Mouse (Mus musculus) gastrocnemius, adult 8-10 months (tissue): ENCODE measurements around the gene Pdzd2. TPM values are rescaled to one million over a fixed set of nuclear protein-coding genes. Genes with fewer than 3 reads are reported as not detected.

Experiments
- DNase-seq, 2 experiments: peaks; one replicate each; pipeline ENCODE4 v3.0.0; 2022; ENCODE audit warnings: low spot score in 2 of 2
- total RNA-seq, 4 experiments: library from RNA; stranded (reverse); gene quantifications; 2 replicates each; pipeline ENCODE4 v1.2.4; 2022

Gene Pdzd2
- total RNA-seq, 4 experiments from 2014 or later: 12.9 to 17.2 (median 16.0) TPM

GRCm38 (mm10) chr15:12625524-12625923 is 114.2 kb downstream of the Pdzd2 start:
- DNase-seq: no peak

- DNase-seq: no peak
These were observed 116.2 kb downstream of the Pdzd2 start for GRCm38 (mm10) chr15:12623521-12623920.

- DNase-seq: no peak
These were observed 117.0 kb downstream of the Pdzd2 start for GRCm38 (mm10) chr15:12622701-12623100.

GRCm38 (mm10) chr15:12622093-12622643 is 117.6 kb downstream of the Pdzd2 start:
- DNase-seq: no peak

- no peak for DNase-seq
These were observed 120.5 kb downstream of the Pdzd2 start for GRCm38 (mm10) chr15:12619273-12619672.

- no peak for DNase-seq
These were observed 122.1 kb downstream of the Pdzd2 start for GRCm38 (mm10) chr15:12617651-12618050.

- no peak for DNase-seq
These were observed 122.5 kb downstream of the Pdzd2 start for GRCm38 (mm10) chr15:12617220-12617619.

- no peak for DNase-seq
These were observed 124.5 kb downstream of the Pdzd2 start for GRCm38 (mm10) chr15:12614944-12615878.

GRCm38 (mm10) chr15:12614011-12614410 is 125.7 kb downstream of the Pdzd2 start:
- DNase-seq: no peak

- DNase-seq: no peak
These were observed 126.6 kb downstream of the Pdzd2 start for GRCm38 (mm10) chr15:12612944-12613675.

GRCm38 (mm10) chr15:12608090-12608489 is 131.6 kb downstream of the Pdzd2 start:
- no peak for DNase-seq

- no peak for DNase-seq
These were observed 133.4 kb downstream of the Pdzd2 start for GRCm38 (mm10) chr15:12606306-12606705.

GRCm38 (mm10) chr15:12605239-12605993 is 134.3 kb downstream of the Pdzd2 start:
- DNase-seq: no peak

GRCm38 (mm10) chr15:12603674-12604073 is 136.1 kb downstream of the Pdzd2 start:
- no peak for DNase-seq

GRCm38 (mm10) chr15:12593094-12593493 is 146.6 kb downstream of the Pdzd2 start:
- no peak for DNase-seq

- no peak for DNase-seq
These were observed 147.1 kb downstream of the Pdzd2 start for GRCm38 (mm10) chr15:12592628-12593027.

- DNase-seq: no peak
These were observed 151.1 kb downstream of the Pdzd2 start for GRCm38 (mm10) chr15:12588661-12589060.

GRCm38 (mm10) chr15:12586852-12587424 is 152.8 kb downstream of the Pdzd2 start:
- DNase-seq: no peak

- DNase-seq: peak; percentile 29 to 45
These were observed 153.6 kb downstream of the Pdzd2 start for GRCm38 (mm10) chr15:12586154-12586553.

GRCm38 (mm10) chr15:12583051-12583450 is 156.7 kb downstream of the Pdzd2 start:
- DNase-seq: no peak

- no peak for DNase-seq
These were observed 157.3 kb downstream of the Pdzd2 start for GRCm38 (mm10) chr15:12582471-12582870.
